Mouse (Mus musculus) heart, postnatal 0 days (tissue): ENCODE data around the gene Gars.

Experiments
- CTCF ChIP-seq: IDR thresholded peaks from 2 replicates; pipeline ENCODE4 v1.5.1; 2016; ENCODE audit warnings: antibody characterized with exemption, control low read depth, low read depth
- EP300 ChIP-seq: IDR thresholded peaks from 2 replicates; pipeline ENCODE4 v1.6.1; 2016; ENCODE audit warnings: antibody characterized with exemption, low read depth

- TF ChIP-seq EP300 (no peak), CTCF (no peak)
These were observed 41.4 kb upstream of the Gars start for GRCm38 (mm10) chr6:54996361-54996760.
